Mouse (Mus musculus) ES-CJ7 (cell line): ENCODE measurements around the gene Tssk2.

ENCODE experiments used
- DNase-seq: peaks from one replicate; pipeline ENCODE4 v3.0.0; 2011; ENCODE audit warnings: low read depth, low spot score

The Tssk2 gene

DNA sequence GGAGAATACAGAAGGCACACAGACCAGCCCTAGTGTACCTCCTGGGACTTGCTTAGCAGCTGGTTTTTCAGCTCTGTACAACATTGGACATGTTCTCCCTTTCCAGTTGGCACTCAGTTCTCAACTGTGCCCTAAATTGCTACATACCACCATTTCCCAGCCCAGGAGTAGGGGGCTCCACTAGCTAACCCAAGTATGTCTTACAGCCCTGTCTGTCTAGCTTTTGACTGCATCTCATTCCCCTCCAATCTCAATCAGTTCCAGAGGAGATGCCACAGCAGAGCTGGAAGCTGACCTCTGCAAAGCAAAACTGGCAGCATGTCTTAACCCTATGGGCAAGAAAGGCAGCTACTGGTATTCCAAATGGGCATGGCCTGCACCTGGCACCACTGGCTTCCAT is 2.3 kb upstream of the Tssk2 start:
- DNase-seq, result no peak

DNA sequence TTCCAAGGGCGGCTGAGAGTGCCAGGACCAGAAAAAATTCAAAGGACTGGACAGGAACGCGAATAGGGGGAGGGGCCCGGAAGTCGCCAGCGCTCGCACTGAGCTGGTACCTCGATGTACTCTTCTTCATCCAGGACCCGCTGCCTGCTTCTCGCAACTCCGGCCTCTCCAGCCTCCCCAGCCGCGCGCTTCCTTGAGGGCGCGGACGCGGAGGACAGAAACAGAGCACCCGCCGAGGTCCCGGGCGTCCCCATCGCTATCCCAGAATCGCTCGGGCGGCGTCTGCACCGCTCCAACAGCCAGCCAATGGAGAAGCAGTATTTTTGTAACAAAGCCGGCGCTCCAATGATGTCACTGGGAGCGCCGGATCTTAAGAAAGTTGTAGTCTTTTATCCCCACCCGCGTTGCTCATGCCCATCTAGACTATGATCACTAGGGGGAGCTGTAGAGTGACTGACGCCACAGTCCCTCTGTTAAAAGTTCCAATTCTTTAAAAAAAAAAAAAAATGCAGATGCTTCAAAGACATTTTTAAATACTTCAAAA is 12.7 kb downstream of the Tssk2 start, which contains the start of gene Ess2:
Ess2 (minus strand) TSS at position 297 of the 544 bp plus-strand sequence.
- peak; percentile 95 for DNase-seq

DNA sequence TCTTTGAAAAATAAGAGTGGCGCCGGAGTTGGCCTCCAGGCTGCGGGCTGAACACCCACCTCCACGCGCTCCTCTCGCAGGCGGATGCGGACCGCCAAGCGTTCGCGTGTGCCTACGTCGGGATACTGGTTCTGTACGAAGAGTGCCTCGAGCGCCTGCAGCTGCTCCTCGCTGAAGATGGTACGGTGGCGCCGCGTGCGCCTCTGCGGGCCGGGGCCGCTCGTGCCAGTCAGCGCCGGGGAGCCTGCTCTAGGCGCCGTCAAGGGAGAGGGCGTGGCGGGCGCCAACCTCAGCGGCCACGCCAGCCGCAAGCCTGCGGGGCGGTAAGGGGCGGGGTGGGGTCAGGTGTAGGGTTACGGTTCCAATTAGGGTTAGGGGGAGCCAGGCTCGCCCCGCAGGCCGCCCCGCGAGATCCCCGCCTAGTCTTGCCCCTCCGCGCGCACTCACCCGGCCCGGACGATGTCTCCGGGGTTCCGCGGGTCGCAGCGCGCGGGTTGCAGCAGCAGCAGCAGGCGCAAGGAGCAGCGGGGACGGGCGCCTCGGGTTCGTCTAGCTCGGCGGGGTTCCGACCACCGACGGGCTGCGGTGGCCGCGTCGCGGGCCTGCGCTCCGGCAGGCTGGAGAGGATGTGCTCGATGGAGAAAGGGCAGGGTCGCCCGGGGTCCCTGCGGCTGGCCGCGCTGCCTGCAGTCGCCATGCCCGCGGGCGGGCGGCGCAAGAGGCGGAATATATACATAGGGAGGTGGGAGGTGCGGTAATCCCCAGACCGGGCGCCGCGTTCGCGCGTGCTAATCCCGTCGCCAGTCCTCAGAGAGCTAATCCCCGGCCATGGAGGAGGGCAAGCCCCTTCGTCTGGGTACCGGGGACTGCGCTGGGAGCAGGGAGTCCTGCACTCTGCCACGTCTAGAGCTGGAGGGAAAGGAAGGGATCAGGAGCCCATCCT is 16.1 kb downstream of the Tssk2 start, which contains the start of gene Gsc2:
Gsc2 (minus strand) TSS at position 753 of the 943 bp plus-strand sequence.
- DNase-seq, result peak; percentile 62

DNA sequence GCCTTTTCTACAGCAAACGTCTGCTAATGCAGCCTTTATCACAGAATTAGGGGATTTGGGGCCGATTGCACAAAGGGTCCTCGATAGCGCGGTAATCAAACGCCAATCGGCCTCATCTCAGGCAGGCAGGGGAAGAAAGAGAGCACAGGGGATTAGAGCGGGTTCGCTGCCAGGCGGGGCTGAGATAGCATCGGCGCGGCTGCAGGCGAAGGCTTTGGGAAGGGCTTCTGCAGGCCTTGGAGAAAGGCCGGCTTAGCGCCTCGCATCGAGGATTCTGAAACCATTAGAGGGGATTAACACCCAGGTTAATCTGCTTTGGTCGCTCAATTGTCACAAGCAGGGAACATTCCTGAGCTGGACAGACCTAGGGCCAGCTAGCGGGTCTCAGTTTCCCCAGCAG is 22.1 kb downstream of the Tssk2 start:
- DNase-seq, result no peak

DNA sequence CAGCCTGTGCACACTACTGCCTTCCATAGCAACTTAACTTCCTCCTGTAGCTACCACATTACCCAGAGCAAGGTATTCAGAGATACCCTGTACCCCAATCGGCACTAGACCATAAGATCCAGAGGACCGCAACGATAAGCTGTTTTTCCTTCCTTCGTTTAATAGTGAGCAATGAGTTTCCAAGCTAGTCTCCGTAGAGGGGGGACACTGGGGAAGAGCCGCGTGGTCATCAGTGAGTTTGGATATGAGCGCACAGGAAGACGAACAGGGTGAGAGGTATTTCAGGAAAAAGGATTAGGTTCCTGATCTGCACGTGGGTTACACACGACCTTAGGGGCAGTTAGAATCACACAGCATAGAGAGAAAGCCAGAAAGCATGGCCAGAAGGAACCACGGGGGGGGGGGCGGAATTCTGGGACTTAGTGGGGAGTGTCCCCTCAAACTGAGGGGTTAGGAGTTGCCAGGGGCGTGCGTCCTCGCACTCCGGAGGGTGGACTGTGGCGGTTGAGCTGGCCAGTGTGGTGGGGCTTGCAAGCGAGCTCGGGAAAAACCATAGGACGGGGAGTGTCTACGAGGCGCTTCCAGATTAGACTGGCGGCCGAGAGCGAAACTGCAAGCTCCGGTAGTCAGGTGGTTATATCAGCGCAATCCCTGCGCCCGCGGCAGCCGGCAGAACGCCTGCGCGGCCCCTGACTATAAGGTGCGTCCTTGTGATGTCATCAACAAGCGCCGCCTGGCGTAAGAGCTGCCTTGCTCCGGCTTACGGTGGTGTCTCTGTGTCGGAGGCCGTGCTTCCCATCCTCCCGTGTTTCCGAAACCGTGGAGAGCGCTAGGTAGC is 23.1 kb downstream of the Tssk2 start:
- DNase-seq, result peak; percentile 98

DNA sequence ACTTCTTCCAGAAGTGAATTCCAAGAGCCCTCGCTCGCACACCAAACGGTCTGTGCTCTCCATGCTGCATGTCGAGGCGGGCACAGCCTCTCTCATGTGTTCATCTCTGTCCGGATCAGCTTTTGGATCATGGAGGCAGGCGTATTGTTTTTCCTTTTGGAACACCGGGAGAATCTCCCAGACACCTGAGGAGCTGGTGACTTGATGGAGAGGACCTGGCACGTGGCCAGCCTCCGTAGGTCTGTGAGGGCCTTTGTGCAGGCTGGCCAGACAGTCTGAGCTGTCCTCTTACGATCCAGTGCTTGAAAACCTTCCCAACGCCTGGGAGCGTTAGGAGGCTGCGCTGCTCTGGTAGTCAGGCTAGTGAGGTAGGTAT is 23.7 kb downstream of the Tssk2 start:
- DNase-seq, result no peak

DNA sequence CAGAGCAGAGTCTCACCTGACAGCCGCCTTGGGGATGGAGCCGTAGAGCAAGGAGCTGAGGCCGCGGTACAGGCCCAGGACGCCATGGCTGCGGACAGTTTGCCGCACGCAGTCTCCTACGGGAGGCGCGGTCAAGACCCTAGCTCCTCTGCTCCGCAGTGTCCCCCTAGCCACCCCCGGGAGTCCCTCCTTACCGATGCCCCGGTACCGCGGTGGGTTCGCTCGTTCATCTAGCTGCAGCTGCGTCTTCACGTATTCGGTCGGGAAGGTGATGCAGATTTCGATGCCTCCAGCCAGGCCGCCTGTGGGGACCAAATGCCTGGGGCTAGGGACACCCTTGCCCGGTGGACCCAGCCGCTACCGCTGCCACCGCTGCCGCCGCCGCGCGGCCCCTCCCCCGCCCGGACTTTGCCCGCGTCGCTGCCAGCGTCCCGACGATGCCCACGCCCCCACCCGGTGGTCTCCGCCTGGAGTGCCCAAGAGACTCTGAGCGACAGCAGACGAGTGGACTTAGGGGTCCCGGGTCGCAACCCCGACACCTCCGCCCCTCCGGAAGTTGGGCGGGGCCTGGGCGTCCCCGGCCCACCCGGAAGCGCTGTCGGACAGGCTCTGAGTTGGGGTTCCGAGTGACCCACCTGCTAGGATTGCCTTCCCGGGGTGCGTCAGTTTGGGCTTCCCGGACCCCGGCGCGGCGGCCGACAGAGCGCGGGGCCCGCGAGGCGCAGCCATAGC is 29.1 kb downstream of the Tssk2 start:
- no peak for DNase-seq

DNA sequence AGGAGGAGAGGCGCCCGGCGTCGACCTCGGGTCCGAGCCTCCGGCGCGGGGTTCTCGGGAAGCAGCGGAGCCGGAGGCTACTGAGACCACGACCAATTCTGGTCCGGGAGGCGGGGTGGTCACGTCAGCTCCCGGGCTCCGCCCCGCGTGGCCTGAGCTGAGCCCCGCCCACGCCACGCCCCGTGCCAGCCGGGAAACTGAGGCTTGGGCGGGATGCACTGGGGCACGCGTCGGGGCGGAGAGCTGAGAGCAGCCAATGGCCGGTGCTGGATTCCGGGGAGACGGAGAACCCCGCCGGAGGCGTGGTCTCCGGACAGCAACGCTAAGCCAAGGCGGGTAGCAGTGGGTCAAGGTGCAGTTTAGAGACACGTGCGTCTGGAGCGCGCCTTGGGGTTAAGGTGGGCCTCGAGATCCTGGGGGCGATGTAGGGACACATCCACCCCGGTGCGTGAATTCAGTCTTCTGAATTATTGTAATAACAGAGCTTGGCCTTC is 29.7 kb downstream of the Tssk2 start, which contains the start of gene Slc25a1:
Slc25a1 (minus strand) TSS at position 133 of the 494 bp plus-strand sequence.
- DNase-seq, result peak; percentile 88

DNA sequence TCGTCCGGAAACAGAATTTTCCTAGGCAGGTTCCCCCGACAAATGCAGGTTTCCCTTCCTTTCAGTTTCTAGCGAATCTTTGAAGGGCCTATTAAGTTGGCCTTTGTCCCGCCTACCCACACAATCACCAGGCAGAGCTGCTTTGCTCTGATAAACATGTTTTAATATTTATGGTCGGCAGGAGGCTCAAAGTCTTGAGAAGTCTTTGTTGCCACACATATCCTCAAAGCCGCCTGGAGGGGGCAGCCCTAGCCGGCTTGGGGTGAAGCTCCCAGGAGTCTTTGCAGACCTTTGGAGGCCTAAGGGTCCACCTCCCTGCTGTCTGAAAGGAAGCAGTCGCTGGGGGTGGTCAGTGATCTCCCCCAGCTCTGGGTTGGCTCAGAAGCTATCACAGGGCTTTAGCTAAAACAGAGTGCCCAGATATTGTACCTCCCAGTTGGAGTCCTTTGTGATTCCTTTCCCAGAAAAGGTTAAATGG is 30.2 kb downstream of the Tssk2 start:
- peak; percentile 99 for DNase-seq

DNA sequence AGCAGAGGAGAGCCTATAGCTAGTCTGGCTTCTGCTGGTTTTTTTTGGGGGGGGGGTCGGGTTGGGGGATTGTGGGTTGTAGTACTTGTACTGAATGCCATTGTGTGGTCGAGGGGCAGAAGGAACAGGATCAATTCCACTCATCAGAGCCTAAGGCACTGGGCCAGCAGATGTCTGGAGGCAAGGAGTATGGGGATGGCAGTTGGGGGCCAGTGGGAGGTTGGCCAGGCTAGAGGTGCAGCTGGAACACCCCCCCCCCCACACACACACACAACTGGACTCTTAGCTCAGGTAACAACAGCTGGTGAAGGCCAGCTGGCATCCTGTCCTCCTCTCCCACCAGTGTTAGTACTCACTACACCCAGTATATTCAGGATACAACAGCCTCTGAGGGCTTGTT is 30.8 kb downstream of the Tssk2 start:
- no peak for DNase-seq

DNA sequence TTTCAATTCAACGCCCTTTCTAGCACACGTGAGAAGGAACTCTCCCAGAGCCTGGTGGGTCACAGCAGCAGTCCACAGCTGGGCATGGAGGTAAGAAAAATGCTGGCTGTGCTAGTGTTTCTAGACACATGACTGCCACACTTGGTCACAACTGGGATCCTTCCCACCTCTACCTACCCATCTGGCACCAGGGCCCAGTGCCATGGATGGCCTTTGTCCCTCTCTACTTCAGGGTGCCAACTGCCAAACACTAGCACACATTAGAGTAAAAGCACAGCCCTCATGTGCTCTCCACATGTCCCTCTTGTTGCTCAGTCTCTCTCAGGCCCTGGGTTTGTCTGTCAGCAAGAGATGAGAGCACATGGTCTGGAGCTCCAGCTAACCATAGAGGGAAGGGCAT is 31.2 kb downstream of the Tssk2 start:
- no peak for DNase-seq

DNA sequence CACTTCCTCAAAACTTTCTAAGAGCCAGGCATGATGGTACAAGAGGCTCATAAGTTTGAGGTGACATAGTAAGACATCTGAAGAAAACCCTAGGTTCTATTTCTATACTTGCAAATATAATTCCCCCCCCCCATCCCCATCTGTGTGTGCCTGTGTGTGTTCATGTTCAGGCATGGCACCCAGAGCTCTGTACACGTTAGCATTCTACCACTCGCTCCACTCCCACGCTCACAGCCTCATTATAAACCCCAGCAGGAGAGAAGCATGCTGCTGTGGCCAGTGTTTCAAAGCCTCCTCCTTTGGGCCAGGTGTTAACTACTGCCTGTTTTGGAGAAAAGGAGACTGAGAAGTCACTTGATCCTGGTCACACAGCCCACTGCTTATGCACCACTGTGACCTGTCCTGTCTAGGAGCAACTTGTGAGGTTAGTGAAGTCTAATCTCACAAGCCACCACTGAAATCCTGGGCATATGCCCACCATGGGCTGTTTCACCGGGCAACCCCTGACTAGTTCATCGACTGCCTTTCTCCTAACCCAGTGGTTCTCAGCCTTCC is 33.5 kb downstream of the Tssk2 start:
- no peak for DNase-seq

DNA sequence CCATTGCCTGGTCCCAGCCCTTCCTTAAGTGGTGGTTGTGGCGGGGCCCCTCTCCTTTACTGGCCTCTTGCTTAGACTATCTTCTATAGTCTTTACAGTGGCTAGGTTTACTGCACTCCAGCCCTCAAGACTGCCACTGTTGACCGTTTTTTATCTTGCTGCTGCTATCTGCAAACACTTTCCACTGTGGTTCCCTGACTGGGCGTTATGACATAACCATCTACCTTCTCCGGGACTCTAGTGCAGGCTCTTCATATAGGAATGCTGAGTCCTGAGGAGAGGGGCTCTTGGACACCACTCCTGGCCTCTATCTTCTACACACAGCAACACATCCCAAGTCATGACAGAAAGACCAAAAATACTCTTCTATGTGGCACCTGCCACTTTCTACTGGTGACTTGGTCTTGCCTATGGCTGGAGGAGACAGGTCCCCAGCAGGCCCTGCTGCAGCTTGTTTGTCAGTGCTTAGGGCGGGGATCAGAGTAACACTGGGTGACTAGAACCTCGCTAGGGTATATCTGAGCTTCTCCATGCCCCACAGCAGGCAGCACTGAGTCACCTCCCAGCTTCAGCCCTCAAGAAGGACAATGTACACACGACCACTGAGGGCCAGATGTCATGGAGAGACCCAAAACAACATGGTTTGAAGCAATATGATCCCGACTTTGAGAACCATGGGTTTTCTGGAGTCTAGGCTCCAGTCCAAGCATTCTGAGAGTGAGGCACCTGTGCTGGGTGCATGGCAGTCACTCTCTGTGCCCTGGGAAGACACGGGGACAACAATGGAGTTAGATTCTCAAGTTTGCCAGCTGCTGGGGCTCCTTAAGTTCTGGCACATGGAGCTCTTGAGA is 35.4 kb downstream of the Tssk2 start:
- DNase-seq, result no peak

DNA sequence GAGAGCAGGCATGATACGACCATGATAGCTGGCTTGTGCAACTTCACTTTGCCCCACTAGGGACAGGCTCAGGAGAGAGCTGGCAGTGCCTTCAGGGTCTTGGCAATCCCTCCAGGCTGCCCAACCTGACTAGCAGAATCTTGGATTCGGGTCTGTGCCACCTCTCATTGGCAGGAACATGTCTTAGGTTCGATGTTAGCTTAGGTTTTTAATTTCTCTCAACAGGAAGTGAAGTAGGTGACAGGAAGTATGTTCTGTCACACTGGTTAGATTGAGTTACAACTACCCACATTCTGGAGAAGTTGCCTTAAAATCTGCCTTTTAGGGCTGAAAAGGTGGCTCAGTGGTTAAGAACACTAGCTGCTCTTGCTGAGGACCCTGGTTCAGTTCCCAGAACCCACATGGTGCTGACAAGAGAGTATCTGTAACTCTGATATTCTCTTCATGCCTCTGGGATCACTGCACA is 36.0 kb downstream of the Tssk2 start:
- DNase-seq, result no peak

DNA sequence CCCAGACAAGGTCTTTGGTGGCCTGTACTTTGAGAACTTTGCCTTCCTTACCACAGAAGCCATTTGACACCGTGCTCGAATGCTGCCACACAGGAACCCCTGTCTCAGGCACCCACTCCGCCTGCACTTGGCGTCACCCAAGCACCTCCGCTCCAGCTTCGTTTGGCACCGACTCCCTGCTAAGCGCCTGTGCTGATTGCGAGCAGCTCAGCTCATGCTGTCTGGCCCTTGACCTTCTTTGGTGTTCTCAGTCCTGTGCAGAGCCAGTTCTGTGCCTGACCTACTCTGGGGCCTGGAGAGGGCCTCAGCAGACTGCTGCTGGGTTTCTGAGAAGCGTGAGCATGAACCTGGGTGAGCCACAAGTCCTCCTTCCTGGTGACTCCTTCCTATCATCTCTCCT is 38.3 kb downstream of the Tssk2 start:
- no peak for DNase-seq

DNA sequence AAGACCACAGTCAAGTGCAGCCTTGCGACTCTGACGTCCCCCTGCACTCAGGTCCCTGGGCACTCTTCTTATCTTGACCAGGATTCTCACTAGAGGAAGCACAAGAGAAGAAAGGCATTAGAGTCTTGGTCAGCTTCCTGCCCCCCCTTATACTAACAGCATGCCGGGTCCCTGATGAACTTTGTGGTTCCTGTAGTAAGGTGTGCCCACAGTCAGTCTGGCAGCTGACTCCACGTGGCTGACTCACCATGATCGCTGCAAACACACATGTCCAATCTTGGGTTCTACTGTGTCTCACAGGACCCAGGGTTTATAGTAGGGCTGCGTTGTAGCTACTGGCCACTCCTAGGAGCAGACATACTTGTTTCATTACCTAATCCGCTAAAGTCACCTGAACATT is 39.8 kb downstream of the Tssk2 start:
- DNase-seq, result no peak

DNA sequence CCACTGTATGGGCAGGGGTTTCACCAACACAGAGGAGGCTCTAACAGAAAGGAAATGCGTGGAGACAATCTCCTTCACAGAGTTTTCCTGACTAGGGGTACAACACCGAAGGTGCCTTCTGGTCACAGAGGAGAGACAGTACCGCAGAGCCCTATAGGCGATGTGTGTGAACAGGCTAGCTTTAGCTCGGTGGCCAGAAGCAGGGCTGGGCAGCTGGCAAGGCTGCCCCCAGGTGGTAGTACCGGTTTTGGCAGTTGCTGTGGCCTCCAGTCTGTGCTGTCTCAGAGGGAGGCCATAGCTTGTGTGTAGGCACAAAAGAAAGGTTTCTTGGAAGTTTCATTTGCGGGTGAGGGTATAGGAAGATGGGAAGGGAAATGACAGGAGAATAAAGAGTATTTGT is 40.4 kb downstream of the Tssk2 start:
- DNase-seq, result peak; percentile 80

DNA sequence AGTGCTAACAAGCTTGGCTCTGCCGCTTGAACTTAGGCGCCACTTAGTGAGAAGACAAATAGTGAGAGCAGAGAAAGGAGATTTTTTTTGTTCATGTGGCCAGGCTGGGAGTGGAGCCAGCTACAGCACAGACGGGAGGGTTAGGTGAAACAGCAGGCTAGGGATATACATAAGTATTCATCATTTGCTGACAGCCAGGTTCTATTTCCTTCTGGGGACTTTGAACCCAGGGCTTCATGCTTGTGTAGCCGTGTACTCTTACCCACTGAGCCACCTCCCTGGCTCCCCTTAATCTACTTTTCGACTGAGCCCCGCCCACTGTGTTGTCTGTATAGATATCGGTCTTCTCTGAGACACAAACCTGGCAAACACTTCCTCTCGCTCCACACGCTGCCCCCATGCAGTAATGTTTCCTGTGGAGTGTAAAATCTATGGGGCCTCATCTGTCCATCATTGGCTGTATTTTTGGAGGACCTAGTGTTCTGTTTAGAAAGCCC is 40.9 kb downstream of the Tssk2 start:
- DNase-seq, result no peak

DNA sequence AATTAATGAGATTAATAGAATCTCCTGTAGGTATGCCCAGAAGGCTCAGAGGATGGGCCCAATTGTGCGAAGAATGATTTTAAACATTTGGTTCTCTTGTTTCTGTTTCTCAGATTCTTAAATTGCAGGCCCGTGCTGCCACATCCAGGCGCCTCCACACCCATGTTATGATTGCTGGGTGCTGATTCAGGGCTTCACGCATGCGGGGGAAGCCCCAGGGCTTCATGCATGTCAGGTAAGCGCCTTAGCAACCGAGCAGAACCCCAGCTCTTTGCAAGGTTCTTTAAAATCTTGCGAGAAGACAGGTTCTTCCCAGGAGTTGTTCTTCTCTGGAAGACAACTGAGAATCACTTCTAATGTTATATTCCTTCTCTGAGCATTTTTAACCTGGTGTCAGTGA is 45.0 kb downstream of the Tssk2 start:
- no peak for DNase-seq
